ENCODE assay signal across 8 mouse cellular contexts in genomic region chr19:57361131-57361938, GRCm38 (mm10). TPM values are rescaled to one million over a fixed set of nuclear protein-coding genes. Genes with fewer than 3 reads are reported as not detected.
DNase-seq lines count a peak whose midpoint lies in the region; ATAC-seq lines count a peak whose summit lies in the region.

No protein-coding gene starts in this region.

- no peaks in the 10 kb centered on the region for H3K27me3 ChIP-seq in forebrain, embryonic 10.5 days (ENCODE audit: poor library complexity, severe bottlenecking)
- H3K27me3 ChIP-seq in heart, embryonic 16.5 days (ENCODE audit: control insufficient read depth, insufficient read depth, low read length) = no peaks in the 10 kb centered on the region

- WGBS in forebrain, embryonic 10.5 days = under 1% methylated on average over 78 of the region's 78 CpGs
- under 1% methylated on average over 73 of the region's 78 CpGs for WGBS in heart, embryonic 16.5 days

- 0 out of 2 replicates have a peak, but pooled peaks cover 9% of the 10 kb centered on the region for H3K36me3 ChIP-seq in forebrain, embryonic 10.5 days (replicated peaks)
- no peaks in the 10 kb centered on the region for H3K36me3 ChIP-seq in heart, embryonic 16.5 days (ENCODE audit: control insufficient read depth, insufficient read depth)

- peaks cover 73% of the 10 kb centered on the region for H3K4me1 ChIP-seq in forebrain, embryonic 10.5 days
- H3K4me1 ChIP-seq in heart, embryonic 16.5 days (ENCODE audit: control insufficient read depth, insufficient read depth, low read length) = peaks cover 64% of the 10 kb centered on the region

- peak; percentile 7 for ATAC-seq in cerebellum, adult (ENCODE audit: insufficient number of reproducible peaks, low FRiP score, low TSS enrichment)
- ATAC-seq in heart, embryonic 16.5 days (replicated peaks; ENCODE audit: extremely low read depth, insufficient read depth, low FRiP score) = peak; percentile 34

- H3K27ac ChIP-seq in forebrain, embryonic 10.5 days = peak overlapping the region; percentile 99
- peak overlapping the region; percentile 98 for H3K27ac ChIP-seq in heart, embryonic 16.5 days (ENCODE audit: low read length)

- H3K9me3 ChIP-seq in forebrain, embryonic 10.5 days = no peaks in the 10 kb centered on the region
- no peaks in the 10 kb centered on the region for H3K9me3 ChIP-seq in heart, embryonic 16.5 days (replicated peaks; ENCODE audit: control insufficient read depth, low read length)

- no peak for DNase-seq in cerebellum, adult 9-11 months
- peak; percentile 85 for DNase-seq in adrenal gland, adult 2 months
- peak; percentile 75 for DNase-seq in forebrain, embryonic 10.5 days (ENCODE audit: extremely low spot score, low spot score)
- DNase-seq in layer of hippocampus, postnatal 25 days (ENCODE audit: extremely low spot score in 1 of 2, low spot score in 1 of 2) = peak; percentile 30 to 63
- peak; percentile 59 for DNase-seq in lung, postnatal 36 days
- peak; percentile 53 to 69 for DNase-seq in right cerebral cortex, postnatal 10 days (ENCODE audit: low spot score in 2 of 2)

- H3K9ac ChIP-seq in heart, embryonic 16.5 days (ENCODE audit: low read length) = peak overlapping the region; percentile 99

- H3K4me2 ChIP-seq in heart, embryonic 16.5 days (ENCODE audit: low read depth, low read length) = peak overlapping the region; percentile 76

- peak overlapping the region; percentile 96 for H3K4me3 ChIP-seq in forebrain, embryonic 10.5 days
- H3K4me3 ChIP-seq in heart, embryonic 16.5 days (ENCODE audit: low read length) = peak overlapping the region; percentile 90

RNA-seq across cellular contexts. Expression of gene Fam160b1, which starts 0.9 kb away (rescaled TPM):
- total RNA-seq in adrenal gland, adult 2 months (2021) = 10 to 100 TPM; 19.4 to 20.6 TPM
- polyA plus RNA-seq in adrenal gland, adult 2 months (2012; rRNA removed) = 9.6 and 10.6 TPM in 2 replicates
- polyA plus RNA-seq in forebrain, embryonic 10.5 days (2016; fragmentation: Nextera tagmentation; extraction: Ambion mirVana) = 9.4 and 9.5 TPM in 2 replicates
- polyA plus RNA-seq in heart, embryonic 16.5 days (2015; fragmentation: Nextera tagmentation; extraction: Ambion mirVana) = 10.0 and 10.8 TPM in 2 replicates
- 10 to 100 TPM; 21.1 to 21.7 TPM for total RNA-seq in layer of hippocampus, postnatal 25 days (2021)

RNA-seq across cellular contexts. Expression of gene Ablim1, which starts 46.6 kb away (rescaled TPM):
- total RNA-seq in adrenal gland, adult 2 months (2021) = 10 to 100 TPM; 33.6 to 39.9 TPM
- 15.8 and 20.5 TPM in 2 replicates for polyA plus RNA-seq in adrenal gland, adult 2 months (2012; rRNA removed)
- polyA plus RNA-seq in forebrain, embryonic 10.5 days (2016; fragmentation: Nextera tagmentation; extraction: Ambion mirVana) = 20.5 and 21.0 TPM in 2 replicates
- polyA plus RNA-seq in heart, embryonic 16.5 days (2015; fragmentation: Nextera tagmentation; extraction: Ambion mirVana) = 72.6 and 76.3 TPM in 2 replicates
- 10 to 100 TPM; 66.9 to 79.0 TPM for total RNA-seq in layer of hippocampus, postnatal 25 days (2021)
